Mouse (Mus musculus): ENCODE data around the gene Ndufb7.

Gene Ndufb7

GRCm38 (mm10) chr8:83609086-83609485 is 42.6 kb downstream of the Ndufb7 start:
- no peak for DNase-seq

- DNase-seq: no peak
These were observed 43.2 kb downstream of the Ndufb7 start for GRCm38 (mm10) chr8:83609547-83610180.

GRCm38 (mm10) chr8:83611921-83612320 is 45.5 kb downstream of the Ndufb7 start:
- no peak for DNase-seq

- DNase-seq: no peak
These were observed 47.2 kb downstream of the Ndufb7 start for GRCm38 (mm10) chr8:83613695-83614094.

DNA sequence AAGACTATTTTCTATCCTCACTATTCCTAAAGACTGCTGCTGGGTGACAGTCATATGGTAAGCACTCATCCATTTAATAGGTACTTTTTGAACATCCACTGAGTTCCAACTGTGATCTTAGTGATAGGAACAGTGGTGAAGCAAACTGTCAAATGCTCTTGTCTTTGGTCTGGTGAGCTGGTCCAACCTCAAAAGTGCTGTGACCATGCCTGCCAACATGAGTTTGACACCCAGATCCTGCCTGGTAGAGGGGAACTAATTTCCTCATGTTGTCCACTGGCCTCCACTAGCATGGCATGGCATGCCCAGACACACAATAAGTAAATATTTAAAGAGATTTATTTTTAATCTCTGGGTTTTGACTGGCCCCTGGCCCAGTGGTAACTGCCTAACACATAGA is 50.2 kb downstream of the Ndufb7 start:
- no peak for DNase-seq

GRCm38 (mm10) chr8:83617111-83617510 is 50.6 kb downstream of the Ndufb7 start:
- no peak for DNase-seq

GRCm38 (mm10) chr8:83618566-83618965 is 52.1 kb downstream of the Ndufb7 start:
- DNase-seq: no peak

- no peak for DNase-seq
These were observed 53.3 kb downstream of the Ndufb7 start for GRCm38 (mm10) chr8:83619568-83620285.

Measured in cerebellum, adult 9-11 months (tissue).